Mouse (Mus musculus) heart, adult 2 months (tissue): Measurements from ENCODE around the gene Mapk6.

Source experiments
- CTCF ChIP-seq: fragments of 200-600 bp; IDR thresholded peaks from 2 replicates; pipeline ENCODE4 v1.8.1; 2022; ENCODE audit warnings: antibody characterized with exemption, mild to moderate bottlenecking, moderate library complexity
- POLR2A ChIP-seq: fragments of 200-500 bp; IDR thresholded peaks from 2 replicates; pipeline ENCODE4 v1.6.1; 2011; ENCODE audit warnings: mild to moderate bottlenecking, low read depth, low read length, control low read depth; ENCODE audit not compliant: insufficient read depth

- TF ChIP-seq POLR2A (no peak), CTCF (no peak)
Observed at GRCm38 (mm10) chr9:75366191-75366590, 43.6 kb downstream of the Mapk6 start.
